18 mouse cellular contexts compared by ENCODE assay signal in genomic region chr3:130879463-130879862, GRCm38 (mm10).
DNase-seq lines count a peak whose midpoint lies in the region; ATAC-seq and TF ChIP-seq lines count a peak whose summit lies in the region.
"Had no signal": no experiment of that assay in that cellular context is flagged by ENCODE, and none has a peak within 500 bp of the region (broad histone marks: within the 10 kb centered on the region; RNA-seq: fewer than 3 reads in every experiment).

No protein-coding gene starts in this region.

- 13% methylated on average over 8 of the region's 8 CpGs for WGBS in heart, embryonic 11.5 days (ENCODE audit: insufficient replicate concordance)
- WGBS in intestine, embryonic 15.5 days, result 29% methylated on average over 8 of the region's 8 CpGs
- 40% methylated on average over 8 of the region's 8 CpGs for WGBS in intestine, postnatal 0 days
- 16% methylated on average over 8 of the region's 8 CpGs for WGBS in embryonic facial prominence, embryonic 15.5 days

- peak overlapping the region; percentile 33 for H3K4me2 ChIP-seq in heart, embryonic 11.5 days
- peak overlapping the region; percentile 9; the same call in 1 of the 2 replicates for H3K4me2 ChIP-seq in intestine, embryonic 15.5 days (replicated peaks)
- H3K4me2 ChIP-seq in intestine, postnatal 0 days (replicated peaks; ENCODE audit: low read depth), result no peak overlapping the region
- H3K4me2 ChIP-seq in embryonic facial prominence, embryonic 15.5 days (replicated peaks), result peak overlapping the region; percentile 15; the same call in 1 of the 2 replicates
- H3K4me2 ChIP-seq: forebrain, embryonic 13.5 days; hindbrain, embryonic 15.5 days; midbrain, embryonic 13.5 days; neural tube, embryonic 15.5 days had no signal

- no peak overlapping the region for H3K4me3 ChIP-seq in heart, embryonic 11.5 days (ENCODE audit: low read depth, low read length)
- H3K4me3 ChIP-seq in intestine, embryonic 15.5 days (replicated peaks), result no peak overlapping the region
- H3K4me3 ChIP-seq in intestine, postnatal 0 days (ENCODE audit: low read depth, low read length), result no peak overlapping the region
- H3K4me3 ChIP-seq in embryonic facial prominence, embryonic 15.5 days (replicated peaks), result no peak overlapping the region
- H3K4me3 ChIP-seq in gastrocnemius, adult 2 months, result no peak overlapping the region
- H3K4me3 ChIP-seq: forebrain, embryonic 13.5 days; hindbrain, embryonic 15.5 days; midbrain, embryonic 13.5 days; neural tube, embryonic 15.5 days had no signal

- H3K9me3 ChIP-seq in heart, embryonic 11.5 days (replicated peaks; ENCODE audit: control insufficient read depth, low read length), result no peaks in the 10 kb centered on the region
- no peaks in the 10 kb centered on the region for H3K9me3 ChIP-seq in intestine, embryonic 15.5 days
- H3K9me3 ChIP-seq in intestine, postnatal 0 days (ENCODE audit: control insufficient read depth), result no peaks in the 10 kb centered on the region
- no peaks in the 10 kb centered on the region for H3K9me3 ChIP-seq in embryonic facial prominence, embryonic 15.5 days (replicated peaks)
- H3K9me3 ChIP-seq: forebrain, embryonic 13.5 days; hindbrain, embryonic 15.5 days; midbrain, embryonic 13.5 days; neural tube, embryonic 15.5 days had no signal

- 0 out of 2 replicates have a peak, but pooled peaks have one; percentile 42 for ATAC-seq in heart, embryonic 11.5 days (replicated peaks; ENCODE audit: insufficient number of reproducible peaks, low FRiP score, low TSS enrichment)
- ATAC-seq in intestine, embryonic 15.5 days, result no peak
- no peak for ATAC-seq in intestine, postnatal 0 days
- no peak for ATAC-seq in embryonic facial prominence, embryonic 15.5 days (ENCODE audit: insufficient number of reproducible peaks, low FRiP score, low TSS enrichment, low read depth)
- ATAC-seq: forebrain, embryonic 13.5 days; midbrain, embryonic 13.5 days had no signal

- no peak overlapping the region for H3K27ac ChIP-seq in heart, embryonic 11.5 days (ENCODE audit: low read depth, low read length)
- H3K27ac ChIP-seq in intestine, embryonic 15.5 days, result no peak overlapping the region
- no peak overlapping the region for H3K27ac ChIP-seq in intestine, postnatal 0 days (ENCODE audit: low read depth, low read length)
- H3K27ac ChIP-seq in embryonic facial prominence, embryonic 15.5 days (replicated peaks), result peak overlapping the region; percentile 51; the same call in 1 of the 2 replicates
- no peak overlapping the region for H3K27ac ChIP-seq in gastrocnemius, adult 2 months
- H3K27ac ChIP-seq: forebrain, embryonic 13.5 days; hindbrain, embryonic 15.5 days; liver, embryonic 14.5 days; midbrain, embryonic 13.5 days; neural tube, embryonic 15.5 days had no signal

- H3K27me3 ChIP-seq in heart, embryonic 11.5 days (ENCODE audit: control insufficient read depth, insufficient read depth, low read length), result no peaks in the 10 kb centered on the region
- H3K27me3 ChIP-seq in intestine, embryonic 15.5 days (replicated peaks), result no peaks in the 10 kb centered on the region
- H3K27me3 ChIP-seq in intestine, postnatal 0 days (replicated peaks; ENCODE audit: control insufficient read depth, insufficient read depth, low read length), result no peaks in the 10 kb centered on the region
- H3K27me3 ChIP-seq in embryonic facial prominence, embryonic 15.5 days, result no peaks in the 10 kb centered on the region
- H3K27me3 ChIP-seq: forebrain, embryonic 13.5 days; hindbrain, embryonic 15.5 days; midbrain, embryonic 13.5 days; neural tube, embryonic 15.5 days had no signal

- no peak overlapping the region for H3K9ac ChIP-seq in heart, embryonic 11.5 days (ENCODE audit: low read depth, low read length)
- no peak overlapping the region for H3K9ac ChIP-seq in intestine, embryonic 15.5 days
- no peak overlapping the region for H3K9ac ChIP-seq in intestine, postnatal 0 days (ENCODE audit: low read depth, low read length)
- H3K9ac ChIP-seq in embryonic facial prominence, embryonic 15.5 days, result no peak overlapping the region
- H3K9ac ChIP-seq: forebrain, embryonic 13.5 days; hindbrain, embryonic 15.5 days; liver, embryonic 14.5 days; midbrain, embryonic 13.5 days; neural tube, embryonic 15.5 days had no signal

- no peaks in the 10 kb centered on the region for H3K36me3 ChIP-seq in heart, embryonic 11.5 days (ENCODE audit: control insufficient read depth, insufficient read depth, low read length)
- no peaks in the 10 kb centered on the region for H3K36me3 ChIP-seq in intestine, embryonic 15.5 days
- no peaks in the 10 kb centered on the region for H3K36me3 ChIP-seq in intestine, postnatal 0 days (ENCODE audit: control insufficient read depth, insufficient read depth)
- no peaks in the 10 kb centered on the region for H3K36me3 ChIP-seq in embryonic facial prominence, embryonic 15.5 days
- H3K36me3 ChIP-seq: hindbrain, embryonic 15.5 days; midbrain, embryonic 13.5 days; neural tube, embryonic 15.5 days had no signal

- DNase-seq in heart, adult 18-20 months, result no peak
- DNase-seq in CD4-positive, CD25-positive, alpha-beta regulatory T cell, adult 2 months (ENCODE audit: low read depth, low spot score), result peak; percentile 45
- no peak for DNase-seq in gastrocnemius, adult 2 months
- no peak for DNase-seq in right cerebral cortex, postnatal 10 days (ENCODE audit: low spot score in 2 of 2)
- DNase-seq: cerebellum, adult 9-11 months; gastrocnemius, postnatal 36 days; kidney, adult 8-10 months; kidney, postnatal 25 days; layer of hippocampus, adult 9-11 months had no signal

- TF ChIP-seq CTCF in intestine, postnatal 0 days (IDR thresholded peaks at IDR 0.05; ENCODE audit: low read depth), result no peak
- no peak for TF ChIP-seq CTCF in gastrocnemius, adult 2 months (IDR thresholded peaks at IDR 0.05)

- peaks cover 8% of the 10 kb centered on the region for H3K4me1 ChIP-seq in heart, embryonic 11.5 days (ENCODE audit: control insufficient read depth, insufficient read depth, low read length)
- H3K4me1 ChIP-seq in intestine, embryonic 15.5 days (replicated peaks), result 0 out of 2 replicates have a peak, but pooled peaks cover 4% of the 10 kb centered on the region
- no peaks in the 10 kb centered on the region for H3K4me1 ChIP-seq in intestine, postnatal 0 days (replicated peaks; ENCODE audit: control insufficient read depth, insufficient read depth, low read length)
- peaks cover 11% of the 10 kb centered on the region; the same call in 1 of the 2 replicates for H3K4me1 ChIP-seq in embryonic facial prominence, embryonic 15.5 days
- H3K4me1 ChIP-seq: forebrain, embryonic 13.5 days; hindbrain, embryonic 15.5 days; midbrain, embryonic 13.5 days; neural tube, embryonic 15.5 days had no signal

- intact Hi-C loops in gastrocnemius, adult 2 months (cut with DNase I), result no loop called here
